ENCODE assay signal across 9 mouse cellular contexts in the genomic region with DNA sequence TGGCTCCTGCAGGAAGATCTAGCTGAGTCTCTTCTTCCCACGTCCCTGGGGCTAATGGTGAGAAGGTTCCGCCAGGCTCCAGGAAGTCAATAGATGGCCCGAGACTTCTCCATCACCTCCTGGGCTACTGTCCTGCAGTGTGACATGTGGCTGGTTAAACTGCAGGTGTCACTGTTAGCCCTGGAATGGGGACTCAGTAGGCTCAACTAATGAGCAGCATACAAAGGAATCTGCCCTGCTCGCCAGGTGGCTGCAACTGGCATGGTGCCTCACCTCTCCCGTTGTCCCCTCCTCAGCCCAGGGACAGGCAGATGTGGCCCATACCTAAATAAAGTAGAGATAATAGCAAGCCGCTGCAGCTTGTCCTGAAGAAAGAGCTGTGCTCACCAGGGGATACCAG.
A peak's percentile ranks its signal among the peaks of the same experiment; 100 is the strongest.
DNase-seq lines count a peak whose midpoint lies in the region; ATAC-seq and TF ChIP-seq lines count a peak whose summit lies in the region.
"Had no signal": no experiment of that assay in that cellular context is flagged by ENCODE, and none has a peak within 500 bp of the region (broad histone marks: within the 10 kb centered on the region; RNA-seq: fewer than 3 reads in every experiment).

No protein-coding gene starts in this region.

- ATAC-seq in forebrain, embryonic 16.5 days = peak; percentile 74
- ATAC-seq in stomach, postnatal 0 days (ENCODE audit: low FRiP score, low TSS enrichment) = no peak

- no peak overlapping the region for H3K4me3 ChIP-seq in lung, adult 2 months (replicated peaks; ENCODE audit: extremely low read depth, low read depth, low read length)
- H3K4me3 ChIP-seq in forebrain, embryonic 16.5 days (replicated peaks; ENCODE audit: low read length) = no peak overlapping the region
- H3K4me3 ChIP-seq in stomach, postnatal 0 days (ENCODE audit: low read depth, low read length) = no peak overlapping the region
- H3K4me3 ChIP-seq: limb, embryonic 12.5 days had no signal

- H3K4me2 ChIP-seq in forebrain, embryonic 16.5 days (ENCODE audit: low read length) = no peak overlapping the region
- no peak overlapping the region for H3K4me2 ChIP-seq in stomach, postnatal 0 days (replicated peaks; ENCODE audit: low read depth)
- H3K4me2 ChIP-seq: limb, embryonic 12.5 days had no signal

- H3K27ac ChIP-seq in forebrain, embryonic 16.5 days (ENCODE audit: low read length) = no peak overlapping the region
- no peak overlapping the region for H3K27ac ChIP-seq in stomach, postnatal 0 days (replicated peaks)
- H3K27ac ChIP-seq: limb, embryonic 12.5 days had no signal

- no peaks in the 10 kb centered on the region for H3K27me3 ChIP-seq in forebrain, embryonic 16.5 days (replicated peaks; ENCODE audit: control insufficient read depth, insufficient read depth, low read length)
- no peaks in the 10 kb centered on the region for H3K27me3 ChIP-seq in stomach, postnatal 0 days (ENCODE audit: control insufficient read depth, insufficient read depth, low read length)
- H3K27me3 ChIP-seq: limb, embryonic 12.5 days had no signal

- H3K9me3 ChIP-seq in forebrain, embryonic 16.5 days (ENCODE audit: control insufficient read depth, low read length) = no peaks in the 10 kb centered on the region
- no peaks in the 10 kb centered on the region for H3K9me3 ChIP-seq in stomach, postnatal 0 days (ENCODE audit: control insufficient read depth, low read length)
- H3K9me3 ChIP-seq: limb, embryonic 12.5 days had no signal

- no peak for TF ChIP-seq EP300 in stomach, postnatal 0 days (optimal IDR thresholded peaks at IDR 0.05)

- WGBS in lung, adult 2 months = 33% methylated on average over 6 of the region's 6 CpGs
- 26% methylated on average over 6 of the region's 6 CpGs for WGBS in forebrain, embryonic 16.5 days
- 29% methylated on average over 6 of the region's 6 CpGs for WGBS in stomach, postnatal 0 days

- DNase-seq in lung, adult 2 months = no peak
- no peak for DNase-seq in lung, postnatal 4 days
- peak; percentile 73 to 75 for DNase-seq in cerebellum, postnatal 10 days
- DNase-seq in layer of hippocampus, adult 9-11 months = peak; percentile 48
- peak; percentile 29 for DNase-seq in stomach, postnatal 0 days (ENCODE audit: low spot score)
- DNase-seq in natural killer cell, adult 2 months (ENCODE audit: low spot score in 2 of 2) = no peak
- no peak for DNase-seq in frontal cortex, postnatal 25 days (ENCODE audit: low spot score in 2 of 2)

- TF ChIP-seq CTCF in lung, adult 2 months (IDR thresholded peaks at IDR 0.05; ENCODE audit: insufficient read depth, low read length) = peak; percentile 38; the same call in 1 of the 2 replicates
- TF ChIP-seq CTCF in stomach, postnatal 0 days (IDR thresholded peaks at IDR 0.05; ENCODE audit: low read depth) = peak; percentile 70

- no peaks in the 10 kb centered on the region for H3K4me1 ChIP-seq in lung, adult 2 months (ENCODE audit: control insufficient read depth, insufficient read depth, low read length)
- peaks cover 34% of the 10 kb centered on the region for H3K4me1 ChIP-seq in forebrain, embryonic 16.5 days (replicated peaks; ENCODE audit: control insufficient read depth, insufficient read depth, low read length)
- H3K4me1 ChIP-seq in stomach, postnatal 0 days (replicated peaks; ENCODE audit: control insufficient read depth, insufficient read depth) = no peaks in the 10 kb centered on the region
- H3K4me1 ChIP-seq: limb, embryonic 12.5 days had no signal

- H3K36me3 ChIP-seq in forebrain, embryonic 16.5 days (ENCODE audit: control insufficient read depth, insufficient read depth) = no peaks in the 10 kb centered on the region
- H3K36me3 ChIP-seq in stomach, postnatal 0 days (ENCODE audit: control insufficient read depth, insufficient read depth, low read length) = no peaks in the 10 kb centered on the region
- H3K36me3 ChIP-seq: limb, embryonic 12.5 days had no signal

- no peak for TF ChIP-seq POLR2A in lung, adult 2 months (IDR thresholded peaks at IDR 0.05; ENCODE audit: borderline replicate concordance, extremely low read depth, low read depth, low read length)

- no peak overlapping the region for H3K9ac ChIP-seq in forebrain, embryonic 16.5 days (replicated peaks; ENCODE audit: low read depth, low read length)
- no peak overlapping the region for H3K9ac ChIP-seq in stomach, postnatal 0 days (ENCODE audit: low read length)
- H3K9ac ChIP-seq: limb, embryonic 12.5 days had no signal

Comparison
In these comparisons a context has a peak if more than half of its experiments do, and no peak if none do; other contexts are left out.
1. DNase-seq: peak in cerebellum, postnatal 10 days (2 of 2), layer of hippocampus, adult 9-11 months (single experiment) and stomach, postnatal 0 days (single experiment); none in lung, adult 2 months (single experiment), lung, postnatal 4 days (0 of 2), natural killer cell, adult 2 months (0 of 2) and frontal cortex, postnatal 25 days (0 of 2).